Mouse (Mus musculus): ENCODE measurements around the gene Nxnl2. TPM values are rescaled to one million over a fixed set of nuclear protein-coding genes. Genes with fewer than 3 reads are reported as not detected.

Nxnl2 gene
- polyA plus RNA-seq, 1 experiment from 2014 or later, result 0.77 TPM

DNA sequence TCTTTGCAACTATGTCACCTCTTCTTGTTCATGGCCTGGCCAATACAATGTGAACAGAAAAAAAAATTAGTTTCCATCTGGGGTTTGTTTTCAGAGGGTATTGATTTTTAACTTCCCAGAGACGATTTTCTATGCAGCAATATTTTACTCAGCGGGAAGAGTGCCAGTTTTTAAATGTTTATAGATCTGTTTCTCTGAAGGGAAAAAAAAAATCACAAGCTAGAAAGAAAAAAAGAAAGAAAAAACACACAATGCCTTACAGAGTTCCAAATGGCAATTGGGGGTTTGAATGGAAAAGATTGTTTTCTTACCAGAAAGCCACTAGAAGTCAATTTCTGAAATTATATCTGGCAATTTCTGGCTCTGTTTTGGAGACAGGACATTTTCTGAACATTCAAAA, 43.9 kb downstream of the Nxnl2 start:
- Histone ChIP-seq H3K9ac (no peak overlapping the region), H3K36me3 (no peaks in the 10 kb centered on the region), H3K4me1 (no peaks in the 10 kb centered on the region), H3K27ac (no peak overlapping the region), H3K4me2 (replicated peaks) (no peak overlapping the region), H3K27me3 (replicated peaks) (no peaks in the 10 kb centered on the region), H3K9me3 (no peaks in the 10 kb centered on the region), H3K4me3 (no peak overlapping the region)
- 76% methylated on average over 2 of the region's 2 CpGs for WGBS
- ATAC-seq (ENCODE audit: low FRiP score, low read depth), result no peak

DNA sequence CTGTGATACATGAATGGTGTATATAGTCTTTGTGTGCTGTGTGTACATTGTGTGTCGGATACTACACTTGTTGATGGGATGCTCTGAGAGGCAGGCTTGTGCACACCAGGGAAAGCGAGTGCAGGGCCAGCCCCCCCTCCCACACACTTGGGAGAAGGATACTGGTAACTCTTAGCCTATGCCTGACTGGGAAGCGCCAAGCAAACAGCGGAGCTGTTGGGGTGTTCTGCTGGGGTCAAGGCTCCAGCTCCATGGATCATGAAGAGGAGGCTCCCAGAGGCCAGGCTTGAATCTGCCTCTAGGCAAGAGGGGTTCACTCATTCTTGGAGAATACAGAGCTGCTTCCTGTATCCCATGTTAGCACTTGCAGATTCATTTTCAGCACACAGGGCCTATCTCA, 50.1 kb downstream of the Nxnl2 start:
- Histone ChIP-seq H3K36me3 (no peaks in the 10 kb centered on the region), H3K9me3 (0 out of 2 replicates have a peak, but pooled peaks cover 3% of the 10 kb centered on the region), H3K27ac (no peak overlapping the region), H3K27me3 (replicated peaks) (no peaks in the 10 kb centered on the region), H3K9ac (no peak overlapping the region), H3K4me2 (replicated peaks) (no peak overlapping the region), H3K4me1 (0 out of 2 replicates have a peak, but pooled peaks cover 11% of the 10 kb centered on the region), H3K4me3 (no peak overlapping the region)
- 82% methylated on average over 4 of the region's 4 CpGs for WGBS
- ATAC-seq (ENCODE audit: low FRiP score, low read depth), result no peak

DNA sequence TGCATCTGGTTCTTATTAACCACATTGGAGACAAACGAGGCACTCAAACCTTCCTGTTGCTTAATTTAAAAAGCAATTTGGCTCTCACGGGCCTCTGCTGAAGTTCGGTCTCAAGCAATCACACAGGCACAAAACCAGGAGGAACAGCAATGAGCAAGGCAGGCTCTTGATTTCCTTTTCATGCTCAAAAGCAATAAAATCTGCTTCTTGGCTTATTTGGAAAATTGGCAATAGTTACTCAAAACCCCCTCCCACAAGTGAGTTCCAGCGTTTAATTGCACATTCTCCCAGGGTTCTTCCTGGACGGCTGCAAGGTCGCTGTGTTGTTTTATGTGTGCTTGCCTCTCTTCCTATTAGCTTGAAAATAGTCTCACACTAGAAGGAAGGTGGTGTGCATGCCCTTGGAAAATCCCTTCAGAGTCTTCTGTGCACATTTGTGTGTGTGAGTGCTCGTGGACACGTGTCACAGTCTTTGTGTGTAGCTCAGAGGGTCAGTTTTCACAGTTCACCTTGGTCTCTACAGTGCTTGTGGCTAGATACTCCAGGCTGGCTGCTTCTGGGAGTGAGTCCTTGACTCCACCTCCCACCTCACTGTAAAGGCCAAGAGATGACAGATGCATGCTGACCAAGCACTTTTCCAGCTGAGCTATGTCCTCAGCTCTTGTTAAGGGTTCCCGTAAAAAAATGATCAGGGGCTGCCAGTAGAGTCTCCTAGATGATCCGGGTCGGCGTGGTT, 50.8 kb downstream of the Nxnl2 start:
- H3K27ac ChIP-seq, result no peak overlapping the region
- no peaks in the 10 kb centered on the region for H3K27me3 ChIP-seq (replicated peaks)
- ATAC-seq (ENCODE audit: low FRiP score, low read depth), result no peak
- 0 out of 2 replicates have a peak, but pooled peaks cover 3% of the 10 kb centered on the region for H3K9me3 ChIP-seq
- no peak overlapping the region for H3K4me3 ChIP-seq
- no peak overlapping the region for H3K9ac ChIP-seq
- 0 out of 2 replicates have a peak, but pooled peaks cover 11% of the 10 kb centered on the region for H3K4me1 ChIP-seq
- no peak overlapping the region for H3K4me2 ChIP-seq (replicated peaks)
- 70% methylated on average over 12 of the region's 12 CpGs for WGBS
- no peaks in the 10 kb centered on the region for H3K36me3 ChIP-seq

Small RNAs within 50 kb of the gene (microRNA-seq; reads per million reads assigned to microRNA genes)
- not detected for gene Gm44341

Other genes starting within 250 kb of the Nxnl2 start
- 111 and 112 TPM in 2 replicates for gene Spin1, start 70.1 kb upstream of the Nxnl2 start, polyA plus RNA-seq (2016; fragmentation: Nextera tagmentation; extraction: Ambion mirVana)
- 26.1 and 30.2 TPM in 2 replicates for gene S1pr3, start 237.6 kb downstream of the Nxnl2 start, polyA plus RNA-seq (2016; fragmentation: Nextera tagmentation; extraction: Ambion mirVana)